Mouse (Mus musculus) G1E (cell line): ENCODE results near the gene Fam168b.

ENCODE experiments used
- CTCF ChIP-seq: IDR thresholded peaks from 2 replicates; pipeline ENCODE4 v1.5.1; 2012; ENCODE audit warnings: low read depth, low read length, inconsistent platforms, mixed read lengths
- GATA1 ChIP-seq: IDR thresholded peaks from 2 replicates; pipeline ENCODE4 v1.6.1; 2012; ENCODE audit warnings: borderline replicate concordance, low read length, inconsistent platforms, mixed read lengths
- TAL1 ChIP-seq: conservative IDR thresholded peaks from 2 replicates; pipeline ENCODE4 v1.6.1; 2012; ENCODE audit warnings: low read depth, low read length, inconsistent platforms, mixed read lengths

GRCm38 (mm10) chr1:34864243-34864642 is 21.4 kb upstream of the Fam168b start:
- TF ChIP-seq GATA1, result no peak
- TF ChIP-seq TAL1, result no peak
- TF ChIP-seq CTCF, result no peak
